9 mouse cellular contexts compared by ENCODE assay signal in genomic region chr6:141337673-141338072, GRCm38 (mm10).
DNase-seq lines count a peak whose midpoint lies in the region; ATAC-seq and TF ChIP-seq lines count a peak whose summit lies in the region.
"Had no signal": no experiment of that assay in that cellular context is flagged by ENCODE, and none has a peak within 500 bp of the region (broad histone marks: within the 10 kb centered on the region; RNA-seq: fewer than 3 reads in every experiment).

No protein-coding gene starts in this region.

- H3K9ac ChIP-seq in heart, postnatal 0 days (replicated peaks; ENCODE audit: low read depth, low read length), result no peak overlapping the region
- no peak overlapping the region for H3K9ac ChIP-seq in limb, embryonic 11.5 days (ENCODE audit: low read length)
- H3K9ac ChIP-seq: neural tube, embryonic 13.5 days had no signal

- H3K9me3 ChIP-seq in heart, postnatal 0 days (replicated peaks; ENCODE audit: control insufficient read depth, low read length), result no peaks in the 10 kb centered on the region
- no peaks in the 10 kb centered on the region for H3K9me3 ChIP-seq in limb, embryonic 11.5 days (ENCODE audit: control insufficient read depth, low read length)
- H3K9me3 ChIP-seq: neural tube, embryonic 13.5 days had no signal

- no peak for ATAC-seq in heart, postnatal 0 days (ENCODE audit: insufficient read depth, low read depth)
- no peak for ATAC-seq in limb, embryonic 11.5 days (ENCODE audit: insufficient number of reproducible peaks, low FRiP score, low TSS enrichment, low read depth)

- H3K27me3 ChIP-seq in heart, postnatal 0 days (ENCODE audit: control insufficient read depth, insufficient read depth, low read length), result no peaks in the 10 kb centered on the region
- H3K27me3 ChIP-seq in limb, embryonic 11.5 days (ENCODE audit: control insufficient read depth, insufficient read depth, low read length), result no peaks in the 10 kb centered on the region
- H3K27me3 ChIP-seq: neural tube, embryonic 13.5 days had no signal

- H3K27ac ChIP-seq in heart, postnatal 0 days (ENCODE audit: low read depth), result no peak overlapping the region
- no peak overlapping the region for H3K27ac ChIP-seq in limb, embryonic 11.5 days (replicated peaks; ENCODE audit: low read depth, low read length)
- H3K27ac ChIP-seq: neural tube, embryonic 13.5 days had no signal

- H3K36me3 ChIP-seq in heart, postnatal 0 days (replicated peaks; ENCODE audit: control insufficient read depth, insufficient read depth, low read length), result no peaks in the 10 kb centered on the region
- H3K36me3 ChIP-seq in limb, embryonic 11.5 days (ENCODE audit: control insufficient read depth, insufficient read depth, low read length), result no peaks in the 10 kb centered on the region
- H3K36me3 ChIP-seq: neural tube, embryonic 13.5 days had no signal

- 64% methylated on average over 8 of the region's 8 CpGs for WGBS in heart, postnatal 0 days
- 52% methylated on average over 8 of the region's 8 CpGs for WGBS in limb, embryonic 11.5 days

- no peak for TF ChIP-seq EP300 in heart, postnatal 0 days (IDR thresholded peaks at IDR 0.05; ENCODE audit: low read depth)

- peak; percentile 55 for DNase-seq in heart, postnatal 0 days (ENCODE audit: low spot score)
- DNase-seq in heart, adult 8-10 months (ENCODE audit: low spot score), result no peak
- DNase-seq in A20 (ENCODE audit: low read depth, low spot score), result peak; percentile 1
- DNase-seq in adrenal gland, adult 2 months, result peak; percentile 28
- peak; percentile 55 for DNase-seq in limb, embryonic 11.5 days (ENCODE audit: low spot score)
- no peak for DNase-seq in neural tube, embryonic 10.5 days (ENCODE audit: extremely low spot score, low spot score)
- no peak for DNase-seq in cerebellum, adult 9-10 months
- DNase-seq in c-Kit-positive CD71-positive TER-119-positive erythroid progenitor cells, embryonic 14.5 days (ENCODE audit: low spot score), result no peak

- no peak overlapping the region for H3K4me2 ChIP-seq in heart, postnatal 0 days (ENCODE audit: low read depth, low read length)
- H3K4me2 ChIP-seq in limb, embryonic 11.5 days (ENCODE audit: low read depth, severe bottlenecking), result no peak overlapping the region
- H3K4me2 ChIP-seq: neural tube, embryonic 13.5 days had no signal

- TF ChIP-seq CTCF in heart, postnatal 0 days (IDR thresholded peaks at IDR 0.05; ENCODE audit: low read depth), result peak; percentile 59

- no peak overlapping the region for H3K4me3 ChIP-seq in heart, postnatal 0 days (ENCODE audit: low read depth, low read length)
- no peak overlapping the region for H3K4me3 ChIP-seq in limb, embryonic 11.5 days (ENCODE audit: low read depth, low read length)
- H3K4me3 ChIP-seq: neural tube, embryonic 13.5 days had no signal

- peaks cover 32% of the 10 kb centered on the region; the same call in 1 of the 2 replicates for H3K4me1 ChIP-seq in heart, postnatal 0 days (ENCODE audit: control insufficient read depth, insufficient read depth)
- H3K4me1 ChIP-seq in limb, embryonic 11.5 days (ENCODE audit: control insufficient read depth, insufficient read depth, low read length), result no peaks in the 10 kb centered on the region

Comparison
In these comparisons a context has a peak if more than half of its experiments do, and no peak if none do; other contexts are left out.
1. DNase-seq: peak in heart, postnatal 0 days (single experiment), A20 (single experiment), adrenal gland, adult 2 months (single experiment) and limb, embryonic 11.5 days (single experiment); none in heart, adult 8-10 months (single experiment), neural tube, embryonic 10.5 days (single experiment), cerebellum, adult 9-10 months (single experiment) and c-Kit-positive CD71-positive TER-119-positive erythroid progenitor cells, embryonic 14.5 days (single experiment).